Mouse (Mus musculus) neutrophil, adult 5-6 weeks (primary cell): ENCODE measurements around the gene Tmed6. TPM values are rescaled to one million over a fixed set of nuclear protein-coding genes. Genes with fewer than 3 reads are reported as not detected.
A peak's percentile ranks its signal among the peaks of the same experiment; 100 is the strongest.
"Not testable (repeated sequence)": the region's sequence is repeated elsewhere in the genome, so short reads cannot be mapped to it uniquely, and the experiment has no call there.

Experiments
- ATAC-seq: fragments of 151-379, 151-347 bp; 2 replicates; pipeline ENCODE4 v1.8.0; 2017; ENCODE audit warnings: mild to moderate bottlenecking, moderate TSS enrichment; ENCODE audit not compliant: insufficient number of reproducible peaks, poor library complexity, low FRiP score, severe bottlenecking; ENCODE audit errors: extremely low read depth
- total RNA-seq: library from RNA; stranded (forward); fragments of 200-1000 nt; gene quantifications from 2 replicates; pipeline ENCODE4 v1.2.3, GENCODE M21; 2017

Gene Tmed6
- not detected in 2 replicates for total RNA-seq

GRCm38 (mm10) chr8:107065511-107066496 is at the start of gene Tmed6:
Tmed6 (minus strand) TSS chr8:107065644.
- no peak for ATAC-seq

- ATAC-seq = no peak
Observed at GRCm38 (mm10) chr8:107115008-107115320, 49.5 kb upstream of the Tmed6 start.

GRCm38 (mm10) chr8:107114150-107115007 is 48.9 kb upstream of the Tmed6 start:
- ATAC-seq = no peak

- no peak for ATAC-seq
Observed at GRCm38 (mm10) chr8:107113209-107113608, 47.8 kb upstream of the Tmed6 start.

GRCm38 (mm10) chr8:107111340-107112105 is 46.1 kb upstream of the Tmed6 start:
- ATAC-seq = no peak

- ATAC-seq = no peak
Observed at GRCm38 (mm10) chr8:107110629-107111330, 45.3 kb upstream of the Tmed6 start.

- no peak for ATAC-seq
Observed at GRCm38 (mm10) chr8:107109816-107110435, 44.5 kb upstream of the Tmed6 start.

- no peak for ATAC-seq
Observed at GRCm38 (mm10) chr8:107108978-107109720, 43.7 kb upstream of the Tmed6 start.

GRCm38 (mm10) chr8:107108089-107108488 is 42.6 kb upstream of the Tmed6 start:
- not testable (repeated sequence) for ATAC-seq

- ATAC-seq = peak; percentile 56; the same call in 1 of the 2 replicates
Observed at GRCm38 (mm10) chr8:107104547-107104946, 39.1 kb upstream of the Tmed6 start.

GRCm38 (mm10) chr8:107100635-107101034 is 35.2 kb upstream of the Tmed6 start:
- no peak for ATAC-seq

GRCm38 (mm10) chr8:107096366-107097036 is 31.1 kb upstream of the Tmed6 start, which contains the start of gene Terf2:
Terf2 (minus strand) TSS chr8:107096547.
- peak; percentile 95 for ATAC-seq

GRCm38 (mm10) chr8:107095717-107096365 is 30.4 kb upstream of the Tmed6 start:
- peak; percentile 7; the same call in 1 of the 2 replicates for ATAC-seq

- ATAC-seq = no peak
Observed at GRCm38 (mm10) chr8:107090531-107090930, 25.1 kb upstream of the Tmed6 start.

- no peak for ATAC-seq
Observed at GRCm38 (mm10) chr8:107088526-107089063, 23.2 kb upstream of the Tmed6 start.

GRCm38 (mm10) chr8:107086018-107086417 is 20.6 kb upstream of the Tmed6 start:
- no peak for ATAC-seq
